Mouse (Mus musculus): ENCODE data around the gene AI182371.

DNA sequence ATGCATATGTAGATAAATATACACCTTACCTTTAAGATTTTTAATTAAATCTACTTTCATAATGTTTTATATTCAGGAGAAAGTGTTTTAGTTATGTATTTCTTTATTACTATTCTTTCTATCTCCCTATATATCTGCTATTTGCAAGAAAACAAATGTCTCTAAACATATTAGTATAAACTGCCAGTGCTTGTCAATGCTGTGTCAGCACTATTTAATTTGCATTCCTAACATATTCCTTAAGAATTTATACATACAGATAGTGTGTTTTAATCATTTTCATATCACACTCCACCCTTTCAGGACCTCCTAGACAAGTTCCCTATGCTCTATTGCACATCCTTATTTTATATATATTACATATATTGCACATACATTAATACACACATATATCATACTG, 1.4 kb upstream of the AI182371 start:
- no peak for TF ChIP-seq CHD2 (IDR thresholded peaks at IDR 0.05; ENCODE audit: low read depth, low read length)
- no peak for TF ChIP-seq HCFC1 (IDR thresholded peaks at IDR 0.05; ENCODE audit: borderline replicate concordance, insufficient read depth, low read length)
- TF ChIP-seq MAFK (IDR thresholded peaks at IDR 0.05; ENCODE audit: insufficient read depth, low read depth, low read length) = peak; percentile 81
- no peak for TF ChIP-seq ZC3H11A (IDR thresholded peaks at IDR 0.05; ENCODE audit: borderline replicate concordance, low read depth, low read length)
- no peak for TF ChIP-seq ZNF384 (IDR thresholded peaks at IDR 0.05; ENCODE audit: low read depth, low read length)
